Mouse (Mus musculus): ENCODE results near the gene Ccdc134.

DNA sequence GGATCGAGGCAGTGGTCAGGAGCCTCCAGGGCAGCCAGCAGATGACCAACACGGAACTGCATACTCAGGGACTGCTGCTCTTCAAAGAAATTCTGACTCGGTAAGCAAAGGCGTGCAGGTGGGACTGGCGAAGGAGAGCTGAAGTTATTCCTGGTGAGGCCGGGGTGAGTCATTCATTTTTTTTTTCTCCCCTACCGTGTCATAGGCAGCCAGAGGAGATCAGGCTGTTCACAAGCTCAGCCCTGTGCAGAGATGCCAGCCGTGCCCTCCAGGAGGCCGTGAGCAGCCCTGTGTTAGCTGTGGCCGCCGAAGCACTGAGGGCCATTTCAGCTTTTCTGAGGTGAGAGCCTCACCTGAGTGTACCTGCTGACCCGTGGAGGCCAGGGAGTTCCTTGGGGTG, 41.6 kb upstream of the Ccdc134 start:
- TF ChIP-seq E2F4 (IDR thresholded peaks at IDR 0.05; ENCODE audit: borderline replicate concordance, low read depth, low read length) = no peak
- no peak for TF ChIP-seq TAL1 (IDR thresholded peaks at IDR 0.05; ENCODE audit: low read length)
- no peak for TF ChIP-seq MAZ (IDR thresholded peaks at IDR 0.05; ENCODE audit: low read depth, low read length)
- TF ChIP-seq POLR2A (IDR thresholded peaks at IDR 0.05; ENCODE audit: control insufficient read depth in 1 of 2, insufficient read depth in 1 of 2, low read depth in 1 of 2, low read length in 2 of 2, poor library complexity in 1 of 2) = no peak
- TF ChIP-seq CTCF (IDR thresholded peaks at IDR 0.05 in 2 of 3, conservative IDR thresholded peaks at IDR 0.05 in 1 of 3; ENCODE audit: control insufficient read depth in 1 of 3, insufficient read depth in 1 of 3, low read depth in 2 of 3, low read length in 3 of 3, poor library complexity in 1 of 3, severe bottlenecking in 1 of 3) = no peak
